ENCODE assay signal across 21 mouse cellular contexts in genomic region chr8:72190215-72190539, GRCm38 (mm10). TPM values are rescaled to one million over a fixed set of nuclear protein-coding genes. Genes with fewer than 3 reads are reported as not detected.
A peak's percentile ranks its signal among the peaks of the same experiment; 100 is the strongest.
DNase-seq lines count a peak whose midpoint lies in the region; ATAC-seq and TF ChIP-seq lines count a peak whose summit lies in the region.
"Had no signal": no experiment of that assay in that cellular context is flagged by ENCODE, and none has a peak within 500 bp of the region (broad histone marks: within the 10 kb centered on the region; RNA-seq: fewer than 3 reads in every experiment).

No protein-coding gene starts in this region.

- 58% methylated on average over 2 of the region's 2 CpGs for WGBS in liver, postnatal 0 days (ENCODE audit: insufficient replicate concordance)

- TF ChIP-seq CTCF in liver, postnatal 0 days (IDR thresholded peaks at IDR 0.05; ENCODE audit: low read depth), result no peak

- H3K4me2 ChIP-seq in liver, postnatal 0 days (ENCODE audit: low read depth, low read length), result peak overlapping the region; percentile 59
- H3K4me2 ChIP-seq: embryonic facial prominence, embryonic 12.5 days; neural tube, embryonic 15.5 days had no signal

- no peaks in the 10 kb centered on the region for H3K36me3 ChIP-seq in liver, postnatal 0 days (replicated peaks; ENCODE audit: insufficient read depth, low read length)
- H3K36me3 ChIP-seq: embryonic facial prominence, embryonic 12.5 days; limb, embryonic 10.5 days; neural tube, embryonic 15.5 days had no signal

- peak overlapping the region; percentile 33; the same call in 1 of the 2 replicates for H3K9ac ChIP-seq in liver, postnatal 0 days (replicated peaks)
- H3K9ac ChIP-seq: embryonic facial prominence, embryonic 12.5 days; neural tube, embryonic 15.5 days had no signal

- H3K4me3 ChIP-seq in liver, postnatal 0 days (ENCODE audit: low read depth, low read length), result peak overlapping the region; percentile 34
- H3K4me3 ChIP-seq: embryonic facial prominence, embryonic 12.5 days; limb, embryonic 10.5 days; neural tube, embryonic 15.5 days had no signal

- no peak for DNase-seq in liver, postnatal 0 days
- DNase-seq in liver, result no peak
- DNase-seq in CD4-positive, CD25-positive, alpha-beta regulatory T cell, adult 2 months (ENCODE audit: low read depth, low spot score), result peak; percentile 24
- peak; percentile 56 for DNase-seq in induced T-regulatory cell, adult 2 months (ENCODE audit: low read depth)
- no peak for DNase-seq in testis, postnatal 10 days (ENCODE audit: low spot score)
- DNase-seq in kidney, postnatal 4 days, result no peak
- no peak for DNase-seq in layer of hippocampus, postnatal 14 days (ENCODE audit: low spot score in 2 of 2)
- DNase-seq: adrenal gland, postnatal 36 days; cerebellum, postnatal 25 days had no signal

- H3K27ac ChIP-seq in liver, postnatal 0 days (ENCODE audit: low read depth), result peak overlapping the region; percentile 50; the same call in 1 of the 2 replicates
- H3K27ac ChIP-seq: embryonic facial prominence, embryonic 12.5 days; kidney, postnatal 0 days; limb, embryonic 10.5 days; neural tube, embryonic 15.5 days had no signal

- peaks cover 4% of the 10 kb centered on the region for H3K4me1 ChIP-seq in liver, postnatal 0 days (ENCODE audit: insufficient read depth)
- H3K4me1 ChIP-seq: embryonic facial prominence, embryonic 12.5 days; limb, embryonic 10.5 days; neural tube, embryonic 15.5 days had no signal

- no peak for TF ChIP-seq EP300 in liver, postnatal 0 days (IDR thresholded peaks at IDR 0.05; ENCODE audit: low read depth)

- H3K9me3 ChIP-seq in liver, postnatal 0 days (ENCODE audit: low read length), result no peaks in the 10 kb centered on the region
- H3K9me3 ChIP-seq: embryonic facial prominence, embryonic 12.5 days; limb, embryonic 10.5 days; neural tube, embryonic 15.5 days had no signal

- ATAC-seq in liver, postnatal 0 days, result no peak
- ATAC-seq in neutrophil, adult 5-6 weeks (ENCODE audit: extremely low read depth, insufficient number of reproducible peaks, low FRiP score, poor library complexity, severe bottlenecking), result peak; percentile 57; the same call in 1 of the 2 replicates

- H3K27me3 ChIP-seq in liver, postnatal 0 days (ENCODE audit: insufficient read depth, low read length), result no peaks in the 10 kb centered on the region
- H3K27me3 ChIP-seq: embryonic facial prominence, embryonic 12.5 days; neural tube, embryonic 15.5 days had no signal

RNA-seq across cellular contexts. Expression of gene Hsh2d, which starts 0.7 kb away (rescaled TPM):
- 0.59 and 0.68 TPM in 2 replicates for polyA plus RNA-seq in liver, postnatal 0 days (2015; fragmentation: Nextera tagmentation; extraction: Ambion mirVana)
- total RNA-seq in neutrophil, adult 5-6 weeks (2017), result 38.6 and 47.4 TPM in 2 replicates
- total RNA-seq in layer of hippocampus, postnatal 14 days (2021), result not detected
- total RNA-seq: adrenal gland, postnatal 36 days; heart, adult 8-10 months; heart, postnatal 25 days; layer of hippocampus, postnatal 25 days had no signal
- polyA plus RNA-seq: embryonic facial prominence, embryonic 12.5 days; forebrain, embryonic 11.5 days; limb, embryonic 10.5 days; neural tube, embryonic 15.5 days had no signal

RNA-seq across cellular contexts. Expression of gene Cib3, which starts 22.5 kb away (rescaled TPM):
- polyA plus RNA-seq in liver, postnatal 0 days (2015; fragmentation: Nextera tagmentation; extraction: Ambion mirVana), result not detected in 2 replicates
- 1.6 and 1.7 TPM in 2 replicates for total RNA-seq in neutrophil, adult 5-6 weeks (2017)
- not detected for total RNA-seq in layer of hippocampus, postnatal 14 days (2021)
- total RNA-seq: layer of hippocampus, postnatal 25 days had no signal
- polyA plus RNA-seq: C2C12; embryonic facial prominence, embryonic 12.5 days; forebrain, embryonic 11.5 days; kidney, postnatal 0 days; limb, embryonic 10.5 days; liver, embryonic 16.5 days; neural tube, embryonic 15.5 days had no signal

RNA-seq across cellular contexts. Expression of gene Gm11034, which starts 23.3 kb away (rescaled TPM):
- not detected in 2 replicates for polyA plus RNA-seq in liver, postnatal 0 days (2015; fragmentation: Nextera tagmentation; extraction: Ambion mirVana)
- not detected in 2 replicates for total RNA-seq in neutrophil, adult 5-6 weeks (2017)
- not detected for total RNA-seq in layer of hippocampus, postnatal 14 days (2021)
- total RNA-seq: adrenal gland, postnatal 36 days; heart, adult 8-10 months; heart, postnatal 25 days; layer of hippocampus, postnatal 25 days had no signal
- polyA plus RNA-seq: C2C12; embryonic facial prominence, embryonic 12.5 days; forebrain, embryonic 11.5 days; kidney, postnatal 0 days; limb, embryonic 10.5 days; liver, embryonic 16.5 days; neural tube, embryonic 15.5 days; urinary bladder, adult 2 months had no signal

RNA-seq across cellular contexts. Expression of gene Rab8a, which starts 29.2 kb away (rescaled TPM):
- 57.3 and 58.1 TPM in 2 replicates for polyA plus RNA-seq in liver, postnatal 0 days (2015; fragmentation: Nextera tagmentation; extraction: Ambion mirVana)
- 510 and 563 TPM in 2 replicates for total RNA-seq in neutrophil, adult 5-6 weeks (2017)
- 10 to 100 TPM; 37.8 to 43.1 TPM for total RNA-seq in layer of hippocampus, postnatal 14 days (2021)

RNA-seq across cellular contexts. Expression of gene Fam32a, which starts 29.4 kb away (rescaled TPM):
- 27.5 and 28.4 TPM in 2 replicates for polyA plus RNA-seq in liver, postnatal 0 days (2015; fragmentation: Nextera tagmentation; extraction: Ambion mirVana)
- 259 and 282 TPM in 2 replicates for total RNA-seq in neutrophil, adult 5-6 weeks (2017)
- total RNA-seq in layer of hippocampus, postnatal 14 days (2021), result 10 to 100 TPM; 52.2 to 56.5 TPM

Comparison
In these comparisons a context has a peak if more than half of its experiments do, and no peak if none do; other contexts are left out.
1. DNase-seq: peak in CD4-positive, CD25-positive, alpha-beta regulatory T cell, adult 2 months (single experiment) and induced T-regulatory cell, adult 2 months (single experiment); none in liver, postnatal 0 days (single experiment), liver (single experiment), testis, postnatal 10 days (single experiment), kidney, postnatal 4 days (0 of 2) and layer of hippocampus, postnatal 14 days (0 of 2).
2. RNA of gene Hsh2d, which starts 0.7 kb away (total RNA-seq): 38.6 to 47.4 TPM in neutrophil, adult 5-6 weeks; not detected in layer of hippocampus, postnatal 14 days; every median in the first group is over 10 times any median in the second.